Mouse (Mus musculus) v-Abl transformed pro-B cells (cell line): ENCODE data around the gene Mesp2.

Experiments used
- in situ Hi-C, 2 experiments: fragments of 400-800 bp; cut with MboI; formaldehyde crosslinking; loops; one replicate each; pipeline ENCODE4 v1.15.1; 2025; ENCODE audit not compliant: unreplicated experiment in 2 of 2

Gene Mesp2

GRCm38 (mm10) chr7:79800336-79800735, 10.2 kb upstream of the Mesp2 start:
- in situ Hi-C loops: no loop called here

DNA sequence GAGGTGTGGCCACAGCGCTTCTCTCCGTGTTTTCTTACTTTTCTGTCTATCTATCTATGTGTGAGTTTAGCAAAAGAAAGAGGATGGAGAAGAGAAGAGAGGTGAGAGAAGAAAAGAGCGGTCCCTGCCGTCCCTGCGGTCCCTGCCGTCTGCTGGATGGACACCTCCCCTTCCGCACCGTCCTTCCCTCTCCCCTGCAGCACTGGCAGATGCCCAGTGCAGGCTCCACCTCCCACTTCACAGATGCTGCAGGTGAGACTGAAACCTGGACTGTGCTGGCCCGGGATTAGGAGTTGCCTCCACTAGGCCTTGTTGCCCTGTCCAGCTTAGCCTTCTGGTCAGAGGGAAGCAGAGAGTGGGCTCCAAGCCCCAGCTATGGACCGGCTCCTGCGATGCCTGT, 9.1 kb upstream of the Mesp2 start:
- in situ Hi-C loops: no loop called here

- in situ Hi-C loops: no loop called here
Observed at GRCm38 (mm10) chr7:79802037-79802436, 8.5 kb upstream of the Mesp2 start.

DNA sequence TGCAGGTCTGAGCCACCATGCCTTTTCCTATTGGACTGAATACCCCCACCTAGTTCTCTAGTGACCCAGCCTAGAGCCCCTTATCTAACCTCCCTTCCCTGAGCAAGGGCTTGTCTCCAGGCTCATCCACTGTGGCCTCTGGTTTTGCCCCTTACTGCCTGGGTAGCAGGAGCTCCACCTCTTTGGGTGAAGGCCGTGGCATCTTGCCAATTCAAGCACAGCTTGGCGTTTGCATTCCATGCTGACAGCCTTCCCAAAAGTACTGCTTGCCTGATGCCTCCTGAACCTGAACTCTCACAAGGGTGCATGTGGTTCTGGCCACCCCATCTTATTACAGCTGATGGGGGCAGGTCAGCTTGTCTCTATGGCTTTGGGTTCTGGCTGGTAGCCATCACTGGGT, 6.6 kb upstream of the Mesp2 start:
- in situ Hi-C loops: no loop called here

- in situ Hi-C loops: no loop called here
Observed at GRCm38 (mm10) chr7:79808561-79808960, 2.0 kb upstream of the Mesp2 start.

GRCm38 (mm10) chr7:79813409-79813808, 2.9 kb downstream of the Mesp2 start:
- in situ Hi-C loops: no loop called here

- in situ Hi-C loops: no loop called here
Observed at GRCm38 (mm10) chr7:79818321-79818720, 7.8 kb downstream of the Mesp2 start.

DNA sequence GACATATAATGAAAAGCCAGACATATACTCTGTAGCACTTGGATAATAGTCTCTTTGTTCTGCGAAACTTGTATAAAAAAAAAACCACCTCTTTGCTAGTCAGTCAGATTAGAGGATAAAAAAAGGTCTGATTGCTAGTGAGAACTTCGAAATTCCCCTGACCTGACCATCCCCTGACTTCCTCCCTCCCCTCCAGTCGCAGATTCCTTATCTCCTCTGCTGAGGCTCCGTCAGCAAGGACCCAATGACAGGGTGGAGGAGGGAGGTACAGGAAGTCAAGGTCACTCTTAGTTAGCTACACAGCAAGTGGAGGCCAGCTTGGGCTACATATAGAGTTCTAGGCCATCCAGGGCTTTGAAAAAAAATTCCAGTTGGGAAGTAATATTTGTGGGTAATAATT, 9.0 kb downstream of the Mesp2 start:
- in situ Hi-C loops: no loop called here

GRCm38 (mm10) chr7:79819996-79820395, 9.5 kb downstream of the Mesp2 start:
- in situ Hi-C loops: no loop called here

- in situ Hi-C loops: no loop called here
Observed at GRCm38 (mm10) chr7:79822092-79822695, 11.7 kb downstream of the Mesp2 start.

- in situ Hi-C loops: loop anchor here in 1 of 2 experiments (25.0 kb wide), 1 partner anchor 1284 kb away; the partner anchor contains the start of gene Slc28a1
Observed at GRCm38 (mm10) chr7:79828341-79828740, 17.8 kb downstream of the Mesp2 start.

DNA sequence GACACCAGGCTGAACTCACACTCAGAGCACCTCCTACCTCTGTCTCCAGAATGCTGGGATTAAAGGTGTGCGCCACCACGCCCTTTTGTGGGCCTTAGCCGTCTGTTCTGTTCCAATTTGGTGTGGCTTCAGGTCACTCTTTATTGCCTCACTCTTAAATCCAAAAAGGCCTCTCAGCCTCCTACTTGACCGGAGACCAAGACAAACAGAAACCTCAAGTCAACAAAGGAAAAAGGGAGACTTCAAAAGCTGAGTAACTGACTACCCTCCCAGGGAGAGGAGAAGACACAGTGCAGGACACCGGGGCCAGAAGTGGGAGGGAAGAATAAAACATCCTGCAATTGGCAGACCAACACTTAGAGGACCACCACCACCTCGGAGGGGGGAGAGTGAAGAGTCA, 20.6 kb downstream of the Mesp2 start:
- in situ Hi-C loops: loop anchor here in 1 of 2 experiments (25.0 kb wide), 1 partner anchor 1281 kb away; the partner anchor contains the start of gene Slc28a1

DNA sequence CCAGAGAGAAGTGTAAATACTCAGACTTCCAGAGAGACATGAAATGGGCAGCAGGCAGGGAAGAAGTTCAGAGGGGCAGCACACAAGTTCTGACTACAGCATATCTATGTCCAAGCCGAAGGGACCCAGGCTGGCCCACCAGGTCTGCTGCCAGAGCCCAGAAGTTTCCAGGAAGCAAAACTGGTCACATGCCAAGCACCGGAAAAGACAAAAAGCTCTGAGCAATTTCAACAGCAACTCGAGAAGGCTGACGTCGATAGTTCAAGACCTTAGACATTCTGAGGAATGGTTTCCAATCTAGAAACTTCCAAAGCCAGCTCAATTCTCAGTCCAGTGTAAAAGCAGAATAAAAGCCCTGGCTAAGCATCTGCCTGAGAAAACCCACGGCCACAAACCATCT, 21.1 kb downstream of the Mesp2 start:
- in situ Hi-C loops: loop anchor here in 1 of 2 experiments (25.0 kb wide), 1 partner anchor 1281 kb away; the partner anchor contains the start of gene Slc28a1

DNA sequence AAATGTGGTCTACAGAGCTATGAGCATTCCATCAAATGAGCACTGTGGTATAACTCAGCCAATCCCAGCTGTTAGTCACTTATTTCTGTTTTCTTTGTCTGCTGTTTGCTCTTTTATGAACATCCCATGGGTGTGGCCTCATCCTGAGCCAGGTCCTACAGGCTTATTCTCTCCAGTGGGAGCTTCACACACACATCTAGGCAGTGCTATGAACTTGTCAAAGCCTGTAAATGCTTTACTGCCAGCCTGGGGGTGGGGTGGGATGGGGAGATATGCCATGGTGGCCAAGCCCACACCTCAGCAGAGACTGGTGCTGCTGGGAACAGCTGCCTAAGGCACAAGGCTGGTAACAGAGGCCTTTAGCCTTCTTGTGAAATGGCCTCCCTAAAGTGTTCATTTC, 22.5 kb downstream of the Mesp2 start:
- in situ Hi-C loops: loop anchor here in 1 of 2 experiments (25.0 kb wide), 1 partner anchor 1279 kb away; the partner anchor contains the start of gene Slc28a1

- in situ Hi-C loops: loop anchor here in 1 of 2 experiments (25.0 kb wide), 1 partner anchor 1277 kb away; the partner anchor contains the start of gene Slc28a1
Observed at GRCm38 (mm10) chr7:79835196-79835595, 24.7 kb downstream of the Mesp2 start.

DNA sequence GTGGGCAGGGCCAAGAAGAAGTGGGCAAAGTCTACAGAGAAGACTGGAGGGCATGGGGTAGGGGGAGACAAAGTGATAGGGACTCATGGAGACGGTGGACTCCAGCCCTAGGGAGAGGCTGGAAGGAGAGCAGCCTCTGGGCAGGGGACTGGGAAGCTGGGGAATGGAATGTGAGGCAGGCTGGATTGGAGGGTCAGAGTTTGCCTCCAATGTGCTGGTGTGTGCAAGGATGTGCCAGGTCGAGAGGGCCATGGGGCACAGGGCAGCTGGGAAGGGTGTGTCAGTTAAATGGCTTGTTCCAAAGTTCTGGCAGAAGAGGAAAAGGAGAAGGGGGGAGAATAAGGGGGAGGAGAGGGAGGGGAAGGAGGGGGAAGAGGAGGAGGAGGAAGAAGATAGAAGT, 26.7 kb downstream of the Mesp2 start:
- in situ Hi-C loops: loop anchor here in 1 of 2 experiments (25.0 kb wide), 1 partner anchor 1275 kb away; the partner anchor contains the start of gene Slc28a1

DNA sequence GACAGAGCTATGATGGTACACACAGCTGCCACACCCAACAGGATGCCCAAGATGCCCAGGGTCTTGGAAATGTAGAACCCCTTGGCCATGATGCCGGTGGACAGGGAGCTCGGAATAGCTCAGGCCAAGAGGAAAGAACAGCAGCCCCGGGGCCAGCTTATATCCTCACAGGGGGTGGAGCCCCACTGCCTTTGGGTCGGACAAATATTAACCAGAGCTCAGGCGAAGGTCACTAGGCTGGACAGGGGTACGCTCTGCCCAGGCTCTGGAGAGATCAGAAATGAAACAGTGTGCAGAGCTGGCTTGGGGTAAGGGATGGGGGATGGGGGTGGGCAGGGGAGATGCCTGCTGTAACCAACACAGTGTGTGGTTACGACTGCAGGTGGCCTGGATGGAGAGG, 31.6 kb downstream of the Mesp2 start:
- in situ Hi-C loops: loop anchor here in 1 of 2 experiments (25.0 kb wide), 1 partner anchor 1270 kb away; the partner anchor contains the start of gene Slc28a1

- in situ Hi-C loops: loop anchor here in 1 of 2 experiments (25.0 kb wide), 1 partner anchor 1268 kb away; the partner anchor contains the start of gene Slc28a1
Observed at GRCm38 (mm10) chr7:79844090-79844802, 33.7 kb downstream of the Mesp2 start.

DNA sequence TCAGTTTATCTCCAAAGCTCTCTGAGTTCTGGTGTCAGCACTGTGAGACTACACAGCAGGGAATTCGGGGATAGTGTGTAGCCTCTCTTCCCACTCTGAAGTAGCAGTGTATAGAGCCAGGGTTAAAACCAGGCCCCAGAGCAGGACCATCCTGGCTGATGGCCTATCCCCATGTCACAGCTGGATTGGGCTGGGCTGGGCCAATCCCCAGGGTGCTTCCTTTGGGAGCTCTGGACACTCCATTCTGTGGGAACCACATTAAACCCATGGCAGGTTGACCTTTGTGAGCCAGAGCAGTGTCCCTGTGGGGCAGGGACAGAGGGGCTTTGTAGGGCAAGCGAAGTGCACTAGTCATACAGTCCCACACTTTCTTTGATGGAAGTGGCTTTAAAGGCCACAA, 35.8 kb downstream of the Mesp2 start:
- in situ Hi-C loops: loop anchor here in 1 of 2 experiments (25.0 kb wide), 1 partner anchor 1266 kb away; the partner anchor contains the start of gene Slc28a1

GRCm38 (mm10) chr7:79847456-79848451, 37.2 kb downstream of the Mesp2 start:
- in situ Hi-C loops: loop anchor here in 1 of 2 experiments (25.0 kb wide), 1 partner anchor 1265 kb away; the partner anchor contains the start of gene Slc28a1
